Mouse (Mus musculus) left cerebral cortex, adult 11 months (tissue): Measurements from ENCODE around the gene Arap2.

Experiments used
- DNase-seq: peaks from one replicate; pipeline ENCODE4 v3.0.0; 2022; ENCODE audit warnings: low spot score

The Arap2 gene

DNA sequence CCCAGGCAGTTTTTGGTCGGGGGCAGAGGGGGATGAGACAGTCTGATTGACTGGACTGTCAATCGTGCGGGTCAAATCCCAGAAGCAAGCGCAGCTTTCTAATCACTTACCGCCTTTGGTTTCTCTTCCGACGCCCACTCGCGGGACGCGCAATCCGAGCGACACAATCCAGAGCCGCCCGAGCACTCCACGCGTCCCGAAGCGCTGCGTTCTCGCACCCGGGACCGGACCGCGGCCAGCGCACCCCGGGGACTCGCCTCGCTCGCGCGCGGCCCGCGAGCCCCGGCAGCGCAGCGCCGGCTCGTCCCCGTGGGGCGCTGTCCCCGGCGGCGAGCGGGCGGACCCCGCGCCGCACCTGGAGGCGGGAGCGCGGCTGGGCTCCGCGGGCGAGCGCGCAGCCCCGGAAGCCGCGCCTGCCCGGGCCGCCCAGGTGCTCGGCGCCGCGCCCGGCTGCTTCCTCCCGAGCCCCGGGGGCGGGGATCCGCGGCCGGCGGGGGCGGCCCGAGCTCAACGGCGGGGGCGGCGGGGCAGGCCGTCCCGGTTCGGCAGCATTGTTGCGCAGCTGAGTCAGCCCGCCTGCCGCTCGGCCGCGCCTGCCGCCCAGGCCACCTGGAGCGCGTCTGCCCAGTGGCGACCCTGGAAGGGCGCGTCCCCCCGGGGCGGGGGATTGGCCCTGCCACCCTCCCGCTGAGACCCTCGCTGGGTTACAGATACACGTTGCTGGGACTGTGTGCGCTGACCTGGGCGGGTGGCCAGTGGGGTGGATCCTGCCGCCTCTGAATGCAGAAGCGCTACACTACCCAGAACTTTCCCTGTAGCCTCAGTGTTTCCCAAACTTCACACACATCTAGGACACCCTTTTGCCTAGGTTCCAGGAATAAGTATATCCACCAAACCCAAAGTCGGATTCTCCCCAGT is at the start of gene Arap2:
Arap2 (minus strand) TSS at position 376 of the 918 bp plus-strand sequence.
- DNase-seq, result no peak

DNA sequence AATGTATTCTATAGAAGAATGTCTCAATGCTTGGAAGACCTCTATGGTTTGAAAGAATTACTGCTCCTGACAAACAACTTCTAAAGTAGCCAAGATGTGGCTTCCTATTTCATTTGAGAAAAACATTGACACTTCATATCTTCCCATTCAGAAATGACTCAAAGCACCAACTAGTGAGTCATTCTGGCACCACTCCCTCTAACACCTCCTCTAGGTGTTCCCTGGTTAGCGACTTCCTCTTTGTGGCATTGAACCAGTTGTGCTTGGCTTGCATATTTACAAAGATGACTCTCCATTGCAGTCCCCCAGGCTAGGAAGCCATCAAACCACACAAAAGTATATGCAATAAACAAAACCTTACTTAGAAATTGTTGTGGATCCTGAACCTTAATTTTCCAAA is 49.8 kb upstream of the Arap2 start:
- no peak for DNase-seq

DNA sequence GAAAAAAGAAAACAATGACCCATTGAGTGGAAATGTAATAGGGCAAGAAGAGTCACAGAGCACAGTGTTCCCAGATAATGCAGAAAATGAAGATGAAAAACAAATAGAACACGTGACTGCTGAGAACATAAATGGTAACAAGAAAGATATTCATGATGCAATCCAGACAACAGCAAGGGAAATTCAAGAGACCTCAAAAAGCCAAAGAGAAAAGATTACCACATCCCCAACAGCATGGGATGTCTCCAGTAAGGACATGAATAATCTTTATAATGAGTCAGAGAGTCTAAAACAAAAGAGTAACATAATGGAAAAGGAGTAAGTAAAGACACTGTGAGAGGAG is 48.1 kb upstream of the Arap2 start:
- DNase-seq, result no peak

DNA sequence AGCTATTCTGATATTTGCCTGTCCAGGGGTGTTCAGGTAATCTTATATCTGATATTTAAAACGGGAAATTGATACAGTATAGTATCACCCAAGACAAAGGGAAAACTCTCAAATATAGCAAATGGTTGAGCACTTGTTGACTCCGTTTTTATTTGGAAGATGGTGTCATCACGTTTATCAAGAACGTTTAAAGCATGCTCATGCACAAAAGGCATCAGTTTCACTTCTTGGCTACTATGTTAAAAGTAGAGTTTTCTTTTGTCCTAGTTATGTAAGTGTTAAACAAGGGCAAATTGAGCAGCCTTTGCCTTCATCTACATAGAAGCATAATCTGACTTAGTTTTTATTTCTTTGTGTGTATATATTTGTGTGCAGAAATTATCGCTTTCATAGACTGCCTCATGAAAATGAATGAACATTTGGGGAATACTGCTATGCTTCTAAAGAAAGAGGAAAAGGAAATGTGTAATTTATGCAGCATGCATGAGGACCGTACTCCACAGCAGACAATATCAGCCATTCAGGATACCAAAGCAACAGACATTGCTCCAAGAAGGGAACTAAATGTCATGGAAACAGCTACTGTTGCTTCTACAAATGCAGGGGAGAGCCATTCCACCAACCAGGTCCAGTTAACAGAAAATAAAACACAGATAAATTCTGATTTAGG is 47.6 kb upstream of the Arap2 start, which contains the start of gene Dthd1:
Dthd1 (plus strand) TSS at position 422 of the 670 bp plus-strand sequence.
- DNase-seq, result peak; percentile 34

DNA sequence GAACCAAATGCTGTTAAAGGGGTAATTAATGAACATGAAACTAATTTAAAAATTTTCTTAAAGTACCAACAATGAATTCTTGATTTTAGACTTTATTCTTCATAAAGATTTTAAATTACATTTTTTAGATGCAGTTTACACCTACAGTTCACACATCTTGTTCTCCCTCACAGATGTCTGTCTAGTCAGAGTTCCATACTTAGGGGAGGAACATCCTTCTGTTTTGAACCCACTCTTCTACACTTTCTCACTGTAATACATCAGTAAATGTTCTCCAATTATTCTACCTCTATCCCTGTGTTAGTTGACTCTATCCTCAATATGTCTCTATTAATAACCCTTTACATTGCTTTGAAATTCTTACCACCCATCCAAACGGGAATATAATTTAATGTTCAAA is 26.8 kb upstream of the Arap2 start:
- DNase-seq, result no peak

DNA sequence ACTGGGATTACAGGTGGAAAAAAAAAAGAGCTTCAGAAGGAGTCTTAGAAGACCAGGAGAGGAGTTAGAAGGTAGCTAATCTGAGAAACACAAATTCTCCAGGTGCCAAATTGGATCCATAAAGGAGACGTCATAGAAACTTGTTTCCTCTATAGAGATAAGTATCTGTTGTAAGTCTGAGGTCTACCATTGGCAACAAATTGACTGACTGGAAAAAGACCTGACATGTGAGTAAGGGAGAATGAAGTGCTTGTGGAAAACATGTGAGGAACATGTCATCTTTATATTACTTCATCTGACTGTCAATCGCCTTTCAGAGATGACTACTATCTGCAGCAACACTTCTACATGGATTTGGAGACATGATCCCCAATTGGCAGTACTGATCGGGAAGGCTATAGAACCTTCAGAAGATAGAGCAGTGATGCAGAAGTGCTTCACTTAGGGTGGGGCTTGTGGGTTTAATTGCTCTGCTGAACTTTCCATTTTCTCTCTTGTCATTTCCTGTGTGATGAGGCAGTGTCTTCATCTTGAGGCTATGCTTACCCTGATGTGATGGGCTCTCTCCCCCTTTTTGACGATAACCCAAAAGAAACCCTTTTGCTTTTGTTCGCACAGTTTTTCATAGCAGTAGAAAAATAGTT is 25.1 kb upstream of the Arap2 start:
- DNase-seq, result no peak

DNA sequence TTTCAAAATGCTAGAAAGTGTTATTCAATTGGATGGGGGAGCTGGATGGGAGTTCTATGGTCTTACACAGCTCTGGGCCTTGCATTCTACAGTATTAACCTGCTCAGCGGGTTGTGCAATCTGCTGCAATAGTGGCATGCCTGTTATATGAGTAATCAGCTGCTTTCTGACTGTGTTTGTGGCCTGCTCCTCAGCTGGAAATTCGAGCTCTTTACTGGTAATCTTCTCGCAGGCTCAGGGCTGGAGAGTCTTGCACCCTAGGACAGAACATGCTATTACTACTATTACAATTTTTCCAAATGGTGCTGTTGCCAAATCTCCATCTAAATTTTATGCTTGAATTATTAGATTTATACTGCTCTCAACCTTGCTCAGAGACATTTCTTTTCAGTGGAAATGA is 20.9 kb upstream of the Arap2 start:
- no peak for DNase-seq

DNA sequence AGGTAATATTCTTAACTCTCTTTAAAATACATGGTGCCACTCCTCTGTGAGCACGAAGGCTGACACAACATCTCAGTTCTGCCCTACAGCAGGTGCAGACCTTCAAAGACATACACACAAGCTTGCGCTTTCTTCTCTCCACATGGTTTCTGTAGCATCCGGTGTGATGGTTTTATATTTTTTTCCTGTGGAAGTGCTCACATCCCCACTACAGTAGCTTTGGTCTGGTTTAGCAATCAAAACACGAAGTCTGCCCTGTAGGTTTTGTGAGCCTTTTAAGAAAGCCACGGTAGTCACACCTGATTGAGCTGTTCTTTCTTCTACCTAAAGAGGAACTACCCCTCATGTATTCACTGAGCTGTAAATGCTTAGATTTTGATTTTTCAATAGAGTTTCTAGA is 12.7 kb upstream of the Arap2 start:
- no peak for DNase-seq

DNA sequence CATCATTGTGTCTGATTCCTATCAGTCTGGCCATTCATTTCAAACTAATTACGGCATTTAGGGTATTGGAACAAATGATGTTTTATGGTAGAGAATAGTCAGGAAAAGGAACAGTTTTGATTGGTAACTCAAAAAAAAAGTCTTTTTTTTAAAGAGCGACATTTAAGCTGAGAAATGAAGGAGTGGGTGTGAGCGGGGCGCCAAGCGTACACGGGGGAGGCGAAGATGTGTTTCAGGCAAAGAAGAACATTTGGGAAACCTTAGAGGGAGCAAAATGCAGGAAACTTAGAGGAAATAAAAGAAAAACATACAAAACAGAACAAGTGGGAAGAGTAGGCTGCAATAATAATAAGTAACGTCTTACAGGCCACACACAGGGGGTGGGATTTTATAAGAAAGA is 11.8 kb upstream of the Arap2 start:
- DNase-seq, result no peak

DNA sequence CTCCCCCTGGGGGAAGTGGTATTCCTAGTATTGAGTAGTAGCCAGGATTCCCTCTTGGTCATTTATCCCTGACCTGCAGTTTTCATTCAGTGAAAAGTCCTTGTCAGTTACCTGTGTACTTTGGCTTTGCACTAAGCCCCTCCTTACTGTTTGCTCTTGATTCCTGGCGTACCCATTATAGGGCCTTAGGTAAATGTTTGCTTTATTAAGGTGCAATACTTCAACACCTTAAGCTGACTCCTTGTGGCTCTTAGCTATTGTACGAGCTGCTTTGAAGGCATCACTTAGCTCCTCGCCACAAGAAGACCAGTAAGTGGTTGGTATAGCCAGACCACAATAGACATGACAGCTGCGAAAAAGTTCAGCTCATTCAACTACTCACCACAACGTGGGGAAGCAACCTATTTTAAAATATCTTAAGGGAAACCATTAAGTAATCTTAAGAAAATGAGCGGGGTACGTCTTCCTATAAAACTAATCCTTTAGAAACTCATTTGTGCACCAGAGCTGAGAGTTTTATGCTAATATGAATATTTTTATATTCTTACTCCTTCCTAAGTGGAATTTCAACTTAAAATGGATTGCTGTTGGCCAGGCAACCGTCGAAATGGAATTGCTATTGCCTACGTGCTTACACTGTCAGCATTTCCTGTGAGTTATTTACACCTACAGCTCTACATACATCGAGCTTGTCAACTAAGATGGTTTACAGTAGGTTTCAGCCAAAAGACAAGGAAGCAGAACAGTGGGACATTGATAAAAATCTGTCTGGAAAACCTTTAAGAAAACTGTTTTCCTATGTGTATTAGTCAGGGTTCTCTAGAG is 6.0 kb upstream of the Arap2 start:
- DNase-seq, result no peak

DNA sequence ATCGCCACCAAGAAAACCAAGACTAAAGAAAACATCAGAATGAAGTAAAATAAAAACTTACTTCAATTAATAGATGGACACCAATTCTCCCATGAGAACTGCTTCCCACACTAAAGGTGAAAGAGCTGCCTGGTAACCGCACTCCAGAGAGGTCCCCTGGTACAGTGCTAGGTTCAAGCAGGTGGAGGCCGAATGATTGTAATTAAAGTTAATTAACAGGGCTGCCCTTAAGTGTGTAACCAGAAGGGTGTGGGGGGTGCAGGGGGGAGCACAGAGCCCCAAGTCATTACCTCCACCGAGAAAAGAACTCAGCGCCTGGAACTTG is 538 bp downstream of the Arap2 start:
- DNase-seq, result no peak

DNA sequence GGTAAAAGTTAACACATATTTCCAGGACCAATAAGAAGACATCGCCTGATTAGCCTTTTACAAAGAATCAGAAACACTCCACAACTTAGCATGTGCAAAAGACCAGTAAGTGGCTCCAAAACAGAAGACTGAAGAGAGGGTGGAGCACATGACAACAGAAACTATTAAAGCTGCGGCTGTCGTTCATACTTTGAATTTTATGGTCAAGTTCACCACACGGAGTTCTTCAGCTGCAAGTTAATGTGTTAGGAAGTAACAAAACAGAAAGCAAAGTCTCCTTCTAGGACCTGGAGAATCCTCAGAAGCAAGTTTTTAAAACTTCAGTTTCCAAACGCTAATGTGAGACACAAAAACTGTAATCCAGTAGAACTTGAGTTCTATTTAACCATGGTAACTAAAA is 1.8 kb downstream of the Arap2 start:
- DNase-seq, result no peak

DNA sequence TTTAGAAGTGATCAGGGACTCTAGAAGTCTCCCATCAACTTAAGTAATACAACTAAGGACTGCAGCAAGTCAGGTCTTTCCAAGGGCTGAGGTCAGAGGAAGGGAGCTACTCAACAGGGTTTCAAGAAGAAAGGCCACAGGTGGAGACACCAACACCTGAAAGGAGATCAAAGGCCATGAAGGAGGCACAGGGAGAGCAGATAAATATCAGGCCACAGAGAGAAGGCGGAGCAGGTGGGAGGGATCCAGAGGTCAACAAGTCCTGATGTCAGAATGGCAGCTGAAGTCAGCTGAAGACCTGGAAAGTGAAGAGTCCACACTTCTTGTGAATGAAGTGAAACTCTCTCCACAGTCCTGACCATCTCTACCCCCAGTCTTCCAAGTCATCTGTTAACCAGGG is 2.9 kb downstream of the Arap2 start:
- no peak for DNase-seq

DNA sequence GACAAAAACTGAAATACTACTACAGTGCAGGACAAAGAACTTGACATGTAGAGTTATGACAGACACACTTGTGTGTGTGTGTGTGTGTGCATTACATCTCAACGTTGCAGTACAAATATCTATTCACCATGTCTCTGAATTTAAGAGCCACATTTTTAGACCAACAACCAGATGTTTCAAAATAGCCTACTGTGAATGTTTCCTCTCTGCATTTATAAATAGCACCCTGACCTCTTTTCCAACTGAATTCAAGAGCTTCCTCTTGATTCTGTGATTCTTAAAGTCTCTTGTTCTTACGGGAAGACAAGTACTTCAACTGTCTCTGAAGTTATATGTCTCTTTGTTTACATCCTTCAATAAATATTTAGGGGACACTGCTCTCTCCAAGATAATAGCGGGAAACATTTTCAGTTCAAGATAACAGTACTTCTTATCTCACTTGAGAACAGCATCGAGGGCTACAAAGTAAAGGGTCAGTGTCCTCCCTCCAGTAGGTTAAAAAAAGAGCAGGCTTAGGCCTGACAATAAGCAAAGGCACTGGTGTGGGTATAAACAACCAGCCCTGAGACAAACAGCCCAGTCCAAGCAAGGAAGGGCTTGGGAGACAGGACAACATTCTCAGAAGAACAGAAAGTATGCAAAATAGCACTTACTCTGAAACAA is 3.5 kb downstream of the Arap2 start:
- no peak for DNase-seq

DNA sequence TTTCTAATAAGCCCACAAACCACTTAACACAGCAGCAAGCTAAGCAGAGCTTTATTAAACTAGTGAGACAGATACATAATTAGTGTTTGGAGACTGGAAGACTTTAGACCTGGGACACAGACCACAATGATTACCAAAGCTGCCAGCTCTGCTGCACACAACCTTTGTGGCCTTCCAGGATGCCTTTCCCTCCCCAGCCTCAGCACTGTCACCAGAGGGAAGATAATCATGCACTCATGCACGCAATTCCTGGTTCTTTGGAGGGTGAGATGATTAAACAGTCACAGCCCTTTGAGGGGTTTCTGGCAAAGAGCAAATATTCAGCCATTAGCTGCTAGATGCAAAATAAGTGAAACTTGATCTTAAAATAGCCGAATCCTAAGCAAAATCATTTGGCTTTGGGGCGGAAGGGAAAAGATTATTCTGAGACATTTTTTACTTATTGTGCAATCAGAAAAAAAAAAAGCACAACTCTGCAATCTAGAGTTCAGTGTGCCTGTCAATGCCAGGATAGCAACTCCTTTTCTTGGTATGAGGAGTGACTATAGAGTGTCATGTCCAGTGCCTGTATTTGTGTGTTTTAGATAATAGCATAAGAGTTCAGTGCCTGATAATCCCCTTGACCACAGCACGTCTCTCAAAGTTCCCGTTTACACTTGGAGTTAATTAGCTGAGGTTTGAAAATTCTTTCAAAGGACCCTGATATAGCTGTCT is 5.0 kb downstream of the Arap2 start:
- no peak for DNase-seq

DNA sequence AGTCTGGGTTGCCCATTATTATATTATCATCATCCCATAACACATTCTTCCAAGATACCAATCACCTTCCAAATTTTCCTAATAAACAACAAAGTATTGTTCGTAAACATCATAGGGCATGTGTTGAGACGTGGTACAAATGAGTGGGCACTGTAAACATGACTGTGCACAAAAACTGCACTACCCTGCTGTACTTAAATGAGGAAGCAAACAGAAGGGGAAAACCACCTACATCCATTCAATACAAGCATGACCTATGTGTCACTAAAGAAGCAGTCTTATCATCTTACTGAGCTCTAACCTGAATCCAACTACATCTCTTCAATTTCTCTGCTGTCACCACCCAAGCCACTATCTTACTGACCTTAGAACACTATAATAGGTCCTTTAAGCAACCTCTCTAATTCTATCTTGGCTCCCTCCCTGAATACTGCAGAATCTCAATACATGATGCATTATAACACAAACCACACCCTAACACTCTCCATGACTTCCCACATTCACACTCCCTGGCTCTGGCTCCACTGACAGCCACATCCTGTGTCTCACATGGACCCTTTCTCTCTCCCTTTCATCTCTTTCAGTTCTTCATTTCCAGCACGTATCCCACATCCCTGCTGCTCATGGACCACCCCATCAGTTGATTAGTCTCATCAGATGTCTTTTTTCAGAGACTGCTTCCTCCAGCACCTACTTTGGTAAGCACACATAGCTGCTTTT is 10.0 kb downstream of the Arap2 start:
- DNase-seq, result no peak

DNA sequence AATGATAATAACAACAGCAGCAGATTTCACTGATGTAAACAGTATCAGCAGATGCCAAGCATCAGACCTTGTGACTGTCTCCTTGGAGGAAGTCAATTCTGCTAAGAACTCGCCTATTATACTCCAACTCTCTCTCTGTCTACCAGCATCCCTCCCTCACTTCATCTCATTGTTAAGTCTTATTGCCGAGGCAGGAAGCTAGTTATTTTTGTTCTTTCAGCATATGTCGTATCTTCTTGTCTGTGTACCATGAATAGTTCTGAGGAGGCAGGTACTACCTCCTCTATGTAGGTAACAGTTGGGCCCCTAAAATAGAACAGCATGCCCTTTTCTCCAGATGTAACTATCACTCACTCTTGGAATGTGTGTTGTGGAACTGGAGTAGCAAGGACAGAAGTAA is 13.0 kb downstream of the Arap2 start:
- no peak for DNase-seq

DNA sequence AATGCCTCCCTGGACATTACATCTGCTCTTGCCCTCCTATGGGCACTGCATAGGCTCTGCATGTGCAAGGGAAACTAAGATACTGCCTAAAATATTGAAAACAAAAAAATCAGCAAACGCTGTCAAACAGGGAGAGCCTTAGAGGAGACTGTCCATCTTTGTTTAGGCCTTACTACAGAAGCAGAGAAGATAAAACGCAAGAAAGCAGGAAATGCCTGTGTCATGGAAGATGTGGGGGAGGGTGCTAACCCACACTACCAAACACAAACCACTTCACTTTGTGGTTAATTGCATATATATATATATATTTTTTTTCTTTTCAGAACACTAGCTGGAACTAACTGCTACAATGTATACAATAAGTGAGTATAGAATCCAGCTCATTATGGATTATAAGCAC is 14.3 kb downstream of the Arap2 start:
- no peak for DNase-seq

DNA sequence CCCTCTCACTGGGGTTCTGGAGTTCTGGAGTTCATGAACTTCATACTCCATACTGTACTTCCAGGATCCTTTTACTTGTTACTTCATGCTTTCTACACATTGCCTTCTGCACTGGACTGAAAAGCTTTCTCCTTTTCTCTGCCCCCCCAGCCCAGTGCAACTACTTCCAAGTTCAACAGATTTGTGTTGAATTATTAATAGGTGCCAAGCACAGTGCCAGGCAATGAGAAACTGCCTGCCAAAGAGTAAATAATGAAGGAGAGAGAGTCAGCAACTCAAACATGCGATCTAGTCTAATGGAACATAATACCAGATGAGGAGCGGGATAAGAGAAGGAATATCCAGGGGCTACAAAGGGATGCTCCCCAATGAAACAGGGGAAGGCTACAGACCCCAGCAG is 17.8 kb downstream of the Arap2 start:
- DNase-seq, result no peak

DNA sequence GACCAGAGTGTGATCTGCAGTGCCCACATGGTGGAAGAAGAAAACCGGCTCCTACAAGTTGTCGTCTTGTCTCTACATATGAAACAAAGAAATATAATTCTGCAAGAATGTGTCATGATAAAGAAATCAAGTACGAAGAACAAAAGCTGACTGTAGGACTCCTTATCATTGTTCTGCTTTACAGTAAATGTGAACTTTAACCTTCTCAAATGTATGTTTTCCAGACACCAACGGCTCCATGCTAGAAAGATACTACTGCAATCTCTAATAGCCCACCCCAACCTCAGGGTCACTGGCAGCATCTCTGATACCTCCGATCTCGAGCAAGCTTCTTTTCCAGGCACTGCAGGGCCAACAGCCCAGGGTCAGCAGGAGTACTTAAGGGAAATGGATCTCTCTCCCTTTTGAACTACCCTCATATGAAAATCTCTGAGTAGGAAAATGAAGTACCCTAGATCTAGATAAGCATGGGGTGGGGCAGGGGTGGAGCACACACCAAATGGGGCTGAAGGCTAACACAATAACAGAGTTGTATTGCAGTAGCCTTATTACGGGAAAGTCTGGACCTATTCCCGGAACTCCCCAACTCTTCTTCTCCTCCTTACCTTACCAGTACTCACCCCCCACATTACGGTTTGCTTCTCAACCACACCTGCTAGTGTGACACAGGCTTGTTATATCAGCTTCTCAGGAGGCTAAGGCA is 22.6 kb downstream of the Arap2 start:
- no peak for DNase-seq
